Mouse (Mus musculus) stomach, embryonic 14.5 days (tissue): ENCODE results near the gene H2al1b. TPM values are rescaled to one million over a fixed set of nuclear protein-coding genes. Genes with fewer than 3 reads are reported as not detected.
"Not testable (repeated sequence)": the region's sequence is repeated elsewhere in the genome, so short reads cannot be mapped to it uniquely, and the experiment has no call there.

Experiments used
- ATAC-seq: fragments of 200-750 bp; cut with Nextera tagmentation; 2 replicates; pipeline ENCODE4 v1.8.0; 2017; ENCODE audit warnings: low read depth, moderate TSS enrichment; ENCODE audit not compliant: insufficient number of reproducible peaks, insufficient read depth, low FRiP score
- H3K27ac ChIP-seq: fragments of 300-500 bp; sonication (generic); 2 replicates; pipeline ENCODE4 v1.5.1; 2014; ENCODE audit warnings: mild to moderate bottlenecking, low read length, moderate library complexity, mixed read lengths
- H3K27me3 ChIP-seq: fragments of 300-500 bp; sonication (generic); 2 replicates; pipeline ENCODE4 v1.6.1; 2014; ENCODE audit warnings: low read length, control low read depth, mixed read lengths; ENCODE audit not compliant: control insufficient read depth, insufficient read depth
- H3K36me3 ChIP-seq: fragments of 300-500 bp; sonication (generic); 2 replicates; pipeline ENCODE4 v1.6.1; 2014; ENCODE audit warnings: mild to moderate bottlenecking, control low read depth, low read length, moderate library complexity, mixed read lengths; ENCODE audit not compliant: control insufficient read depth, insufficient read depth
- H3K4me1 ChIP-seq: fragments of 300-500 bp; sonication (generic); 2 replicates; pipeline ENCODE4 v1.6.1; 2014; ENCODE audit warnings: low read length, control low read depth, mixed read lengths; ENCODE audit not compliant: control insufficient read depth, insufficient read depth
- H3K4me2 ChIP-seq: fragments of 300-500 bp; sonication (generic); replicated peaks from 2 replicates; pipeline ENCODE4 v1.6.1; 2014; ENCODE audit warnings: low read depth, low read length, control low read depth
- H3K4me3 ChIP-seq: fragments of 300-500 bp; sonication (generic); 2 replicates; pipeline ENCODE4 v1.5.1; 2014; ENCODE audit warnings: low read depth, low read length, control low read depth
- H3K9ac ChIP-seq: fragments of 300-500 bp; sonication (generic); replicated peaks from 2 replicates; pipeline ENCODE4 v1.6.1; 2014; ENCODE audit warnings: low read depth, mild to moderate bottlenecking, control low read depth, low read length, moderate library complexity, mixed read lengths
- H3K9me3 ChIP-seq: fragments of 300-500 bp; sonication (generic); 2 replicates; pipeline ENCODE4 v1.6.1; 2016; ENCODE audit warnings: low read depth, low read length, control low read depth; ENCODE audit not compliant: control insufficient read depth
- WGBS: fragments of 180-500 bp; shearing (Covaris S2); extraction: QIAGEN DNeasy Blood & Tissue Kit; methylation state at CpG from one replicate; pipeline ENCODE4 v1.1.7; 2014; 5-methylcytosine and 5-hydroxymethylcytosine counted together
- polyA plus RNA-seq: library from polyadenylated mRNA; unstranded; fragments of >200 nt; fragmentation: Nextera tagmentation; extraction: Ambion mirVana; gene quantifications from 2 replicates; pipeline ENCODE4 v1.2.1, GENCODE M21; 2014

Gene H2al1b
- polyA plus RNA-seq, 1 experiment from 2014 or later, result not detected

GRCm38 (mm10) chrX:11277083-11277482, 25.1 kb upstream of the H2al1b start:
- WGBS, result 71% methylated on average over 6 of the region's 6 CpGs
- Histone ChIP-seq H3K27ac (no peak overlapping the region), H3K9me3 (no peaks in the 10 kb centered on the region), H3K4me1 (no peaks in the 10 kb centered on the region), H3K9ac (no peak overlapping the region), H3K4me3 (no peak overlapping the region), H3K4me2 (no peak overlapping the region), H3K27me3 (no peaks in the 10 kb centered on the region), H3K36me3 (no peaks in the 10 kb centered on the region)
- no peak for ATAC-seq

DNA sequence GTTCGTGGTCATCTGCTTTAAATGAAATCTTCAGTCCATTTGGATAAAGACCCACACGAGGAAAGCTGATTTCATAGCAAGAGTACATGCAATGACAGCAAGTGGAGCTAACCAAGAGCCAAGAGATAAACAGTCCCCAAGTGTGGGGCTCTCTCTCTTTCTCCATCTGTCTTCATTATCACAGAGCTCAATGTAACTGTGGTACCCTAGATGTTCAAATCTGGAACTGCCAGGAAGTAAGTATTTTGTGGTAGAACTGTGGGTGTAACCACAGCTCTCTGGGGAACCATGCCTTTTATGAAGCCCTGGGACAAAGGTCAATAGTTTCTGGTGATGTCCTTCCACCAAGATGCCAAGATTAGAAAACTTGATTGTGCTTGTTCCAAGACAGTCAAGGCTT, 21.5 kb upstream of the H2al1b start:
- H3K9me3 ChIP-seq, result no peaks in the 10 kb centered on the region; the same call in 1 of the 2 replicates
- no peak overlapping the region for H3K9ac ChIP-seq
- no peak overlapping the region for H3K4me3 ChIP-seq
- WGBS, result 73% methylated on average over 2 of the region's 2 CpGs
- H3K4me2 ChIP-seq, result no peak overlapping the region
- H3K27me3 ChIP-seq, result no peaks in the 10 kb centered on the region
- H3K36me3 ChIP-seq, result no peaks in the 10 kb centered on the region
- no peak overlapping the region for H3K27ac ChIP-seq
- no peaks in the 10 kb centered on the region for H3K4me1 ChIP-seq
- ATAC-seq, result no peak

DNA sequence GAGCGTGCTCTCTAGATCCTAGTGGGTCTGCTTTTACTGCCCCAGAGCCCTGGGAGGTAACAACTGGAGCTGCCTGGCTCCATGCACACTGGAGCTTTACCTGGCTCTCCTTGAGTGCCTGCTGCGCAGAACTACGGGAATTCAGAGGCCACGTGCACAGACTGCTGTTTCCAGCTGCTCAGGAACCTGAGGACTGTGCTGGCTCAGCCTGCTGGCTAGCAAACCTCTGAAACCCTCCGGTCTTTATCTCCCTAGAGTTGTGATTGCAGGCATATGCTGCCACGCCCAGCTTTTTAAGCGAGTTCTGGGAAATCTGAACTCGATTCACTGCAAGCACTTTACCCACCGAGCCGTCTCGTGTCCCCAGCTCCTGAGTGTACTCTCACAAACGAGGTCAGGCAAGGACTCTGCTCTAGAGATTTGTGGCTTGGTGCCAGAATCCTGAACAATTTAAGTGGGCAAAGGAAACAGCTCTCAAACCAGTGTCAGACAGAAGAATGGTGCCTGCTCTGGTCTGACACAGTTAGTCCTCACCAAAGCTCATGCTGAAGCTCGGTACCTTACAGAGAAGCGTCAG, 13.8 kb upstream of the H2al1b start:
- no peaks in the 10 kb centered on the region for H3K27me3 ChIP-seq
- WGBS, result 61% methylated on average over 14 of the region's 14 CpGs
- no peaks in the 10 kb centered on the region for H3K36me3 ChIP-seq
- H3K27ac ChIP-seq, result no peak overlapping the region
- no peak for ATAC-seq
- H3K4me3 ChIP-seq, result no peak overlapping the region
- H3K9me3 ChIP-seq, result no peaks in the 10 kb centered on the region
- no peak overlapping the region for H3K9ac ChIP-seq
- H3K4me2 ChIP-seq, result no peak overlapping the region
- no peaks in the 10 kb centered on the region for H3K4me1 ChIP-seq

- Histone ChIP-seq H3K4me1 (no peaks in the 10 kb centered on the region), H3K9ac (no peak overlapping the region), H3K27me3 (no peaks in the 10 kb centered on the region), H3K4me3 (no peak overlapping the region), H3K36me3 (no peaks in the 10 kb centered on the region), H3K27ac (no peak overlapping the region), H3K9me3 (no peaks in the 10 kb centered on the region), H3K4me2 (no peak overlapping the region)
- WGBS, result 70% methylated on average over 4 of the region's 4 CpGs
- ATAC-seq, result no peak
These were observed 13.0 kb upstream of the H2al1b start for GRCm38 (mm10) chrX:11289244-11289643.

GRCm38 (mm10) chrX:11298957-11299356, 3.3 kb upstream of the H2al1b start, which contains the start of gene H2al1a:
TSS of gene H2al1a (plus strand) at chrX:11299257.
- H3K4me3 ChIP-seq, H3K9ac ChIP-seq, H3K27me3 ChIP-seq, H3K4me2 ChIP-seq, H3K27ac ChIP-seq, H3K4me1 ChIP-seq, H3K36me3 ChIP-seq, H3K9me3 ChIP-seq, ATAC-seq: not testable (repeated sequence)
- no CpG with 5 or more reads among the region's 3 CpGs for WGBS

- H3K9ac ChIP-seq, ATAC-seq, H3K27ac ChIP-seq, H3K4me3 ChIP-seq, H3K9me3 ChIP-seq, H3K27me3 ChIP-seq, H3K4me2 ChIP-seq, H3K4me1 ChIP-seq, H3K36me3 ChIP-seq: not testable (repeated sequence)
- WGBS, result 70% methylated on average over 1 of the region's 6 CpGs
These were observed 3.1 kb downstream of the H2al1b start, which contains the start of gene H2al1c for GRCm38 (mm10) chrX:11305355-11305754. TSS of gene H2al1c (plus strand) at chrX:11305655.

DNA sequence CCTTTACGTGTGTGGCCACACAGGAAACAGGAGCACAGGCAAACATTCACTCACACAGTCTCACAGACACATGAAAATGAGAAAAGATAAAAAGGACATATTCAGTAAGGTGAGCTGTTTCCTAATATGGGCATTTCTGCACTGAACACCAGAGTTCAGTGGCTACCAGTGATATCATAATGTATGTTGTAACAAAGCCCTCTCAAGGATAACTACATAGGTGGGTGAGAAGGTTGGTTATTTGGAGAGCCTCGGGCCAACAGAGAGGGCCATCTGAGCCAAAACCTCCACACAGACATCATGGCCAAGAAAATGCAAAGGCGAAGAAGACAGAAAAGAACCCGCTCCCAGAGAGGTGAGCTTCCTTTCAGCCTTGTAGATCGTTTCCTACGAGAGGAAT, 6.3 kb downstream of the H2al1b start, which contains the start of gene H2al1d:
TSS of gene H2al1d (plus strand) at position 301 of the 400 bp plus-strand sequence.
- H3K36me3 ChIP-seq, H3K27ac ChIP-seq, H3K4me1 ChIP-seq, H3K4me2 ChIP-seq, H3K9ac ChIP-seq, ATAC-seq, H3K9me3 ChIP-seq, H3K4me3 ChIP-seq, H3K27me3 ChIP-seq: not testable (repeated sequence)
- WGBS, result no CpG with 5 or more reads among the region's 6 CpGs

DNA sequence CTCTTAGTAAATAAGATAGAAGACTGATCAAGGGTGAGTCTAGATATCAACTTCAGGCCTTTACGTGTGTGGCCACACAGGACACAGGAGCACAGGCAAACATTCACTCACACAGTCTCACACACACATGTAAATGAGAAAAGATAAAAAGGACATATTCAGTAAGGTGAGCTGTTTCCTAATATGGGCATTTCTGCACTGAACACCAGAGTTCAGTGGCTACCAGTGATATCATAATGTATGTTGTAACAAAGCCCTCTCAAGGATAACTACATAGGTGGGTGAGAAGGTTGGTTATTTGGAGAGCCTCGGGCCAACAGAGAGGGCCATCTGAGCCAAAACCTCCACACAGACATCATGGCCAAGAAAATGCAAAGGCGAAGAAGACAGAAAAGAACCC, 9.4 kb downstream of the H2al1b start, which contains the start of gene H2al1e:
TSS of gene H2al1e (plus strand) at position 301 of the 400 bp plus-strand sequence.
- H3K36me3 ChIP-seq, H3K4me1 ChIP-seq, H3K4me2 ChIP-seq, ATAC-seq, H3K9me3 ChIP-seq, H3K4me3 ChIP-seq, H3K9ac ChIP-seq, H3K27ac ChIP-seq, H3K27me3 ChIP-seq: not testable (repeated sequence)
- WGBS, result no CpG with 5 or more reads among the region's 3 CpGs

DNA sequence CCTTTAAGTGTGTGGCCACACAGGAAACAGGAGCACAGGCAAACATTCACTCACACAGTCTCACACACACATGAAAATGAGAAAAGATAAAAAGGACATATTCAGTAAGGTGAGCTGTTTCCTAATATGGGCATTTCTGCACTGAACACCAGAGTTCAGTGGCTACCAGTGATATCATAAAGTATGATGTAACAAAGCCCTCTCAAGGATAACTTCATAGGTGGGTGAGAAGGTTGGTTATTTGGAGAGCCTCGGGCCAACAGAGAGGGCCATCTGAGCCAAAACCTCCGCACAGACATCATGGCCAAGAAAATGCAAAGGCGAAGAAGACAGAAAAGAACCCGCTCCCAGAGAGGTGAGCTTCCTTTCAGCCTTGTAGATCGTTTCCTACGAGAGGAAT, 12.6 kb downstream of the H2al1b start, which contains the start of gene H2al1f:
TSS of gene H2al1f (plus strand) at position 301 of the 400 bp plus-strand sequence.
- not testable (repeated sequence) for H3K9me3 ChIP-seq, H3K4me3 ChIP-seq, H3K4me1 ChIP-seq, H3K4me2 ChIP-seq, H3K27ac ChIP-seq, H3K36me3 ChIP-seq, ATAC-seq, H3K27me3 ChIP-seq, H3K9ac ChIP-seq
- no CpG with 5 or more reads among the region's 6 CpGs for WGBS
